Mouse (Mus musculus) MEL (cell line): ENCODE results near the gene Gm20481.

ENCODE experiments used
- CTCF ChIP-seq, 3 experiments: IDR thresholded peaks in 2 of 3; conservative IDR thresholded peaks in 1 of 3; 2 replicates each; pipeline ENCODE4 v1.5.1; 2011 to 2012; ENCODE audit warnings: low read length in 3 of 3, low read depth in 2 of 3, mild to moderate bottlenecking in 2 of 3, improper control_type of control experiment in 1 of 3, inconsistent platforms in 1 of 3, mixed read lengths in 1 of 3, moderate library complexity in 1 of 3; ENCODE audit not compliant: control insufficient read depth in 1 of 3, insufficient read depth in 1 of 3, poor library complexity in 1 of 3, severe bottlenecking in 1 of 3
- E2F4 ChIP-seq: IDR thresholded peaks from 2 replicates; pipeline ENCODE4 v1.6.1; 2011; ENCODE audit warnings: low read depth, low read length, improper control_type of control experiment, borderline replicate concordance
- ELF1 ChIP-seq: IDR thresholded peaks from 2 replicates; pipeline ENCODE4 v1.6.1; 2014; ENCODE audit warnings: low read depth, mild to moderate bottlenecking, inconsistent platforms, low read length, improper control_type of control experiment, moderate library complexity
- EP300 ChIP-seq, 2 experiments: IDR thresholded peaks; 2 replicates each; pipeline ENCODE4 v1.6.1; 2011; ENCODE audit warnings: improper control_type of control experiment in 2 of 2, low read length in 2 of 2, low read depth in 1 of 2, mild to moderate bottlenecking in 1 of 2
- GATA1 ChIP-seq: IDR thresholded peaks from 2 replicates; pipeline ENCODE4 v1.6.1; 2011; ENCODE audit warnings: low read depth, low read length, improper control_type of control experiment
- POLR2A ChIP-seq, 2 experiments: IDR thresholded peaks; 2 replicates each; pipeline ENCODE4 v1.6.1; 2011 to 2012; ENCODE audit warnings: low read length in 2 of 2, mild to moderate bottlenecking in 2 of 2, control low read depth in 1 of 2, improper control_type of control experiment in 1 of 2, low read depth in 1 of 2, moderate library complexity in 1 of 2; ENCODE audit not compliant: control insufficient read depth in 1 of 2, insufficient read depth in 1 of 2, poor library complexity in 1 of 2
- ZKSCAN1 ChIP-seq: IDR thresholded peaks from 2 replicates; pipeline ENCODE4 v1.6.1; 2012; ENCODE audit warnings: low read depth, mild to moderate bottlenecking, inconsistent platforms, low read length, improper control_type of control experiment, moderate library complexity

GRCm38 (mm10) chr17:34980655-34981054 is 10.9 kb downstream of the Gm20481 start:
- TF ChIP-seq POLR2A (IDR thresholded peaks at IDR 0.05; ENCODE audit: control insufficient read depth in 1 of 2, insufficient read depth in 1 of 2, low read depth in 1 of 2, low read length in 2 of 2, poor library complexity in 1 of 2) (no peak), CTCF (IDR thresholded peaks at IDR 0.05 in 2 of 3, conservative IDR thresholded peaks at IDR 0.05 in 1 of 3; ENCODE audit: control insufficient read depth in 1 of 3, insufficient read depth in 1 of 3, low read depth in 2 of 3, low read length in 3 of 3, poor library complexity in 1 of 3, severe bottlenecking in 1 of 3) (peak; percentile 11 to 44 (median 17); a peak in 4 of 6 replicates), GATA1 (no peak), ELF1 (no peak), EP300 (IDR thresholded peaks at IDR 0.05; ENCODE audit: low read depth in 1 of 2, low read length in 2 of 2) (no peak), ZKSCAN1 (no peak), E2F4 (no peak)
